Comparison of ENCODE assay signal across 16 mouse cellular contexts in genomic region chr13:20793901-20794300, GRCm38 (mm10). TPM values are rescaled to one million over a fixed set of nuclear protein-coding genes. Genes with fewer than 3 reads are reported as not detected.
A peak's percentile ranks its signal among the peaks of the same experiment; 100 is the strongest.
DNase-seq lines count a peak whose midpoint lies in the region; ATAC-seq lines count a peak whose summit lies in the region.
"Had no signal": no experiment of that assay in that cellular context is flagged by ENCODE, and none has a peak within 500 bp of the region (broad histone marks: within the 10 kb centered on the region; RNA-seq: fewer than 3 reads in every experiment).

Gene Aoah (plus strand): TSS chr13:20794113.

- no peak within 1 kb of the TSS for H3K9ac ChIP-seq in heart, embryonic 12.5 days
- H3K9ac ChIP-seq in liver, embryonic 15.5 days, result no peak within 1 kb of the TSS
- H3K9ac ChIP-seq: embryonic facial prominence, embryonic 12.5 days had no signal

- H3K27me3 ChIP-seq in heart, embryonic 12.5 days (replicated peaks), result no peaks in the 10 kb centered on the region; the same call in 1 of the 2 replicates
- H3K27me3 ChIP-seq in liver, embryonic 15.5 days, result no peaks in the 10 kb centered on the region
- H3K27me3 ChIP-seq: embryonic facial prominence, embryonic 12.5 days had no signal

- H3K4me3 ChIP-seq in heart, embryonic 12.5 days, result no peak within 1 kb of the TSS
- peak within 1 kb of the TSS; percentile 26 for H3K4me3 ChIP-seq in liver, embryonic 15.5 days (replicated peaks)
- H3K4me3 ChIP-seq: embryonic facial prominence, embryonic 12.5 days; forebrain, embryonic 10.5 days; hindbrain, embryonic 10.5 days had no signal

- no peak within 1 kb of the TSS for H3K27ac ChIP-seq in heart, embryonic 12.5 days (ENCODE audit: poor library complexity, severe bottlenecking)
- no peak within 1 kb of the TSS for H3K27ac ChIP-seq in liver, embryonic 15.5 days (replicated peaks)
- H3K27ac ChIP-seq: embryonic facial prominence, embryonic 12.5 days; forebrain, embryonic 10.5 days; hindbrain, embryonic 10.5 days had no signal

- ATAC-seq in heart, embryonic 12.5 days (ENCODE audit: insufficient number of reproducible peaks, low FRiP score), result no peak
- ATAC-seq in liver, embryonic 15.5 days (ENCODE audit: insufficient read depth), result 0 out of 2 replicates have a peak, but pooled peaks have one; percentile 15
- ATAC-seq in monocyte, adult 5-6 weeks (replicated peaks; ENCODE audit: insufficient number of reproducible peaks, low FRiP score, low TSS enrichment, poor library complexity, severe bottlenecking), result no peak; the same call in 1 of the 2 replicates

- no peak within 1 kb of the TSS for H3K4me2 ChIP-seq in heart, embryonic 12.5 days
- no peak within 1 kb of the TSS for H3K4me2 ChIP-seq in liver, embryonic 15.5 days
- H3K4me2 ChIP-seq: embryonic facial prominence, embryonic 12.5 days; heart, embryonic 11.5 days had no signal

- H3K36me3 ChIP-seq in heart, embryonic 12.5 days, result no peaks in the 10 kb centered on the region
- no peaks in the 10 kb centered on the region for H3K36me3 ChIP-seq in liver, embryonic 15.5 days (replicated peaks)
- H3K36me3 ChIP-seq: embryonic facial prominence, embryonic 12.5 days; forebrain, embryonic 10.5 days; hindbrain, embryonic 10.5 days had no signal

- DNase-seq in heart, adult 11 months, result peak; percentile 93
- no peak for DNase-seq in liver
- DNase-seq in kidney, postnatal 10 days, result peak; percentile 35
- no peak for DNase-seq in left cerebral cortex, adult 9 months (ENCODE audit: low spot score in 2 of 2)
- DNase-seq in right cerebral cortex, adult 2 months (ENCODE audit: low spot score in 2 of 2), result no peak
- DNase-seq: adrenal gland, adult 8-10 months; cerebellum, postnatal 10 days; right cerebral cortex, postnatal 14 days; thymus, adult 18-20 months had no signal

- H3K4me1 ChIP-seq in heart, embryonic 12.5 days (replicated peaks), result 0 out of 2 replicates have a peak, but pooled peaks cover 4% of the 10 kb centered on the region
- H3K4me1 ChIP-seq in liver, embryonic 15.5 days (replicated peaks), result no peaks in the 10 kb centered on the region
- H3K4me1 ChIP-seq: embryonic facial prominence, embryonic 12.5 days; forebrain, embryonic 10.5 days; hindbrain, embryonic 10.5 days had no signal

- WGBS in heart, embryonic 12.5 days, result 57% methylated on average over 4 of the region's 4 CpGs
- WGBS in liver, embryonic 15.5 days (ENCODE audit: insufficient replicate concordance), result 13% methylated on average over 4 of the region's 4 CpGs

- no peaks in the 10 kb centered on the region for H3K9me3 ChIP-seq in heart, embryonic 12.5 days (replicated peaks)
- H3K9me3 ChIP-seq in liver, embryonic 15.5 days (replicated peaks), result no peaks in the 10 kb centered on the region
- H3K9me3 ChIP-seq: embryonic facial prominence, embryonic 12.5 days; forebrain, embryonic 10.5 days; hindbrain, embryonic 10.5 days had no signal

RNA-seq across cellular contexts. Expression of gene Aoah, which starts in this region (rescaled TPM):
- polyA plus RNA-seq in heart, embryonic 12.5 days (2016; fragmentation: Nextera tagmentation; extraction: Ambion mirVana), result 0.46 and 0.49 TPM in 2 replicates
- 3.1 and 3.2 TPM in 2 replicates for polyA plus RNA-seq in liver, embryonic 15.5 days (2015; fragmentation: Nextera tagmentation; extraction: Ambion mirVana)
- total RNA-seq in monocyte, adult 5-6 weeks (2017), result 16.0 to 53.7 TPM (median 29.2 TPM) in 3 replicates

Comparison
In these comparisons a context has a peak if more than half of its experiments do, and no peak if none do; other contexts are left out.
1. DNase-seq: peak in heart, adult 11 months (single experiment) and kidney, postnatal 10 days (single experiment); none in liver (single experiment), left cerebral cortex, adult 9 months (0 of 2) and right cerebral cortex, adult 2 months (0 of 2).